Mouse (Mus musculus): ENCODE measurements around the gene Cstf1.

Cstf1 gene

GRCm38 (mm10) chr2:172412454-172412853 is 42.0 kb downstream of the Cstf1 start:
- no peak for ATAC-seq (ENCODE audit: insufficient number of reproducible peaks, low FRiP score, low TSS enrichment)

DNA sequence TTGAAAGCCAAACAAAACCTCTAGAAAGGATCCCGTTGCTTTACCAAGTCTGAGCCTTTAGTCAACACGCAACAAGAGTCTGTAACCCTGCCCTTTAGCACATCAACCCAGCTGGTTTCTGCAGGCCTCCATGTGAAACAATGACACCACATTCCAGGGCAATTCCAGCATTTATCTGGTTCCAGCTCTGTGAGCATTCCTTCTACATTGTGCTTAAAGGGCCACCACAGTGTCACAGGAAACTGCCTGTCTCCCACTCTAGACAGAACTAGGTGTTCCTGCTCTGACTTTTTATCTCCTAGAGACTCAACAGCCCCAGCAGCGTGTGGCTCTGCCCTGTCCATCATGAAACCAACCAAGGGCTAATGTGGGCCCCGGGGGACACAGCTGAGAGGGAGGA is 42.8 kb downstream of the Cstf1 start:
- ATAC-seq (ENCODE audit: insufficient number of reproducible peaks, low FRiP score, low TSS enrichment) = no peak

DNA sequence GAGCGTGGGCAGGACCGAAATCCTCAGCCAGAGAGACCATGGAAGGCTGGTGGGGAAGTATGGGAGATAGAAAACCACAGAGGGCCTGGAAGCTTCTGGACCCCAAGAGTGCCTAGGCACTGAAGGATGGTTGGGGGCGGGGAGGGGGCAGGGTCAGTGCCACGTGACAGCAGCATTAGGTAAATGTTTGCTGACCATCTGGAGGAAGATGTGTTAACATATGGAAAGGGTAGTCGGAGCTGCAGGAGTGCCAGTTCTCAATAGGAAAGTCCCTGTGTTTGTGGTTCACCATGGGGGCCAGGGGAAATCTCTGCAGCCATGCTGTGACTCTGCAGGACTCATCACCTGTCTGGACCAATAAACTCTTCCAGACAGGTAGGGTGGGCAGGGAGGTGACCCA is 43.4 kb downstream of the Cstf1 start:
- ATAC-seq (ENCODE audit: insufficient number of reproducible peaks, low FRiP score, low TSS enrichment) = no peak

DNA sequence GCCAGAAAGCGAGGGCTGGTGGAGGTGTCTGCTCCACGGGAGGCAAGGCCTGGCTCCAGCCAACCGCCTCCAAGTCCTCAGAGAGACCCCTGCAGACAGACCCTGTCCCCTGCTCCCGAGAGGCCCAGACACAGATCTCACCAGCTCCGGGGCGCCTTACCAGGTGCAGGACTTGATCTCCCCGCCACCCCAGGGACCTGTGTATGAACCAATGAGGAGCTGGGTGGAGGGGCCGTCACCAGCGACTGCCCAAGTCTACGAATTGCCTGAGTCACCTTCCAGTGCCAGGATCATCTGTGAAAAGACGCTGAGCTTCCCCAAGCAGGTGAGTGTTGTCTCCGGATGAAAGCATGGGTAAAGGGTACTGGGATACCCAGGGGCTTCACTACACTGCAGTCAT is 45.7 kb downstream of the Cstf1 start:
- no peak for ATAC-seq (ENCODE audit: insufficient number of reproducible peaks, low FRiP score, low TSS enrichment)

DNA sequence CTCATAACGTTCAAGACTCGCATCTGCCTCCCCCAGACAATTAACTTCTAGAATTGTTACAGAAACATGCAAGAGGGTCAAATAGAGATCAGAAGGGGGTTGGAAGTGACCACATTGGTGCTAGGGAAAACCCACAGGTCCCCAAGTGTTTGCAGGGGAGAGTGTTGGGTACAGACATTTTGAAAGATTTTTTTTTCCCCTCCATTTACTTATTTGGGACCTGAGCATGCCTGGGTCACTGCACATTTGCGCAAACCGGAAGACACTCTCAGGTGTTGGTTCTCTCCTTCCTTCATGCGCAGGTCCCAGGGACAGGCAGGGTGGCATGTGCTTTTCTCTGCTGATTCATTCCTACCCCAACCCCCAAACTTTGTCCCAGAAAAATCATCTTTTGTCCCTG is 46.4 kb downstream of the Cstf1 start:
- no peak for ATAC-seq (ENCODE audit: insufficient number of reproducible peaks, low FRiP score, low TSS enrichment)

DNA sequence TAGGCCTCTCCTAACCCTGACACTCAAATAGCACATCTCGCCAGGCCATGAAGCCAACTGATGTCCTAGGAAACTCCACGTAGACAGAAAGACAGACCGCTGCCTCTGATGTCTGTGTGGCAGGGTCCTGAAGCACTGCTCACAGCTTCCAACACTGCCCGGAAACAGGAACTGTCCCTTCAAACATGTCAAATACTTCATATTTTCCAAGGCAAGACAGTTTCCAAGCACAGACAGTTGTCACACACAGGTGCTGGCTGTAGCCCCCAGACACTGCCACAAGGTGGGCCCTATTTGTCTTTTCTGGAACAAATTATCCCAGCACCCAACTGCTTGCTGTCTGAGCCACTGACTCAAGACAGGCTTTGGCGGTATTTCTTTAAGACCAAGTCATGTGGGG is 47.7 kb downstream of the Cstf1 start:
- ATAC-seq (ENCODE audit: insufficient number of reproducible peaks, low FRiP score, low TSS enrichment) = no peak

DNA sequence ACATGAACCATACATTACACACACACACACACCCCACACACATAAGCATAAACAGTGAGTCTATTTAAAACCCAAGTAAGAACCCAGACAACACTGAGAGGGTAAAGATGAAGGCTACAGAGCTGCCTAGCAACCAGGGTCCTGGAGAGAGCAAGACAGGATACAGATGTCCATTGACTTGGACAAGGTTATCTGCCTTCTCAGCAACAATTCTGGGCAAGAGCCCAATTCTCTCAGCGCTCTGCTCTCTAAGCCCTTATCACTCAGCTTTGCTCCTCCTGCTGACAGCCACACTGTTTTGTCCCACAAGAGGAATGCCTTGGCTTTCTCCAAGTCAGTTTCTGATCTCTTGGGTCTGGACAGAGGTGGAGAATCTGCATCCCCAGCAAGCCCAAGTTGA is 60.1 kb downstream of the Cstf1 start:
- ATAC-seq (ENCODE audit: insufficient number of reproducible peaks, low FRiP score, low TSS enrichment) = no peak

Data from cerebellum, adult (tissue).